Mouse (Mus musculus) liver, embryonic 16.5 days (tissue): Measurements from ENCODE around the gene Fkbpl. TPM values are rescaled to one million over a fixed set of nuclear protein-coding genes. Genes with fewer than 3 reads are reported as not detected.

ENCODE experiments used
- ATAC-seq: fragments of 200-750 bp; cut with Nextera tagmentation; 2 replicates; pipeline ENCODE4 v1.8.0; 2017; ENCODE audit warnings: low read depth, mild to moderate bottlenecking, moderate number of reproducible peaks, moderate library complexity
- H3K27ac ChIP-seq: fragments of 300-500 bp; sonication (generic); 2 replicates; pipeline ENCODE4 v1.5.1; 2014; ENCODE audit warnings: mild to moderate bottlenecking, low read length
- H3K27me3 ChIP-seq: fragments of 300-500 bp; sonication (generic); 2 replicates; pipeline ENCODE4 v1.6.1; 2014; ENCODE audit warnings: low read depth, low read length, mixed read lengths; ENCODE audit not compliant: control insufficient read depth, insufficient read depth
- H3K36me3 ChIP-seq: fragments of 300-500 bp; sonication (generic); 2 replicates; pipeline ENCODE4 v1.6.1; 2014; ENCODE audit warnings: mild to moderate bottlenecking; ENCODE audit not compliant: control insufficient read depth, insufficient read depth
- H3K4me1 ChIP-seq: fragments of 300-500 bp; sonication (generic); 2 replicates; pipeline ENCODE4 v1.6.1; 2014; ENCODE audit warnings: low read depth, low read length, mixed read lengths; ENCODE audit not compliant: control insufficient read depth
- H3K4me2 ChIP-seq: fragments of 300-500 bp; sonication (generic); 2 replicates; pipeline ENCODE4 v1.6.1; 2014; ENCODE audit warnings: low read depth, low read length, mixed read lengths
- H3K4me3 ChIP-seq: fragments of 300-500 bp; sonication (generic); 2 replicates; pipeline ENCODE4 v1.5.1; 2014; ENCODE audit warnings: low read depth, mild to moderate bottlenecking, low read length
- H3K9ac ChIP-seq: fragments of 300-500 bp; sonication (generic); 2 replicates; pipeline ENCODE4 v1.6.1; 2014; ENCODE audit warnings: low read depth, low read length
- H3K9me3 ChIP-seq: fragments of 300-500 bp; sonication (generic); replicated peaks from 2 replicates; pipeline ENCODE4 v1.6.1; 2016; ENCODE audit warnings: low read length; ENCODE audit not compliant: control insufficient read depth
- whole genome bisulfite sequencing: fragments of 180-500 bp; shearing (Covaris S2); extraction: QIAGEN DNeasy Blood & Tissue Kit; methylation state at CpG from one replicate; pipeline ENCODE4 v1.1.7; 2014; ENCODE audit not compliant: insufficient replicate concordance; 5-methylcytosine and 5-hydroxymethylcytosine counted together
- polyA plus RNA-seq: library from polyadenylated mRNA; unstranded; fragments of >200 nt; fragmentation: Nextera tagmentation; extraction: Ambion mirVana; gene quantifications from 2 replicates; pipeline ENCODE4 v1.2.1, GENCODE M21; 2015

Fkbpl gene
- polyA plus RNA-seq, 1 experiment from 2014 or later: 3.7 TPM

DNA sequence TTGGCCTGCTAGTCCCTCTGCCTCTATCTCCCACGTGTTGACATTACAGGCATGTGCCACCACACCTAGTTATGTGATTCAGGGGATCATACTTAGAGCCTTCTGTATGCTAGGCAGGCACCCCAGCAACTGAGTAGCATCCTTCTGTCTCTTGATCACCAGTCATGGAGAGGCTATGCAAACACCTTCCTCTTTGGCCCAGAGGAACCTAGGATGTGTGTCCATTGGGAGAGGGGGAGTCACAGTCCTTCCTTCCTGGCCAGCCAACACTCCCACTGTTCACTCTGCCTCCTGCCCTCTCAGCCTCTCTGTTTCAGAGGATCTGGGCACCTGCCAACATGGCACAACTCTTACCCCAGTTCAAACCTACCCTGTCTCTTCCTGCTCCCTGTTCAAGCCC lies 19.0 kb downstream of the Fkbpl start:
- whole genome bisulfite sequencing: 30% methylated on average over 1 of the region's 1 CpGs
- no peaks in the 10 kb centered on the region for H3K4me1 ChIP-seq
- H3K9me3 ChIP-seq: no peaks in the 10 kb centered on the region
- H3K9ac ChIP-seq: no peak overlapping the region
- peaks cover 23% of the 10 kb centered on the region for H3K27me3 ChIP-seq
- H3K36me3 ChIP-seq: no peaks in the 10 kb centered on the region
- H3K4me3 ChIP-seq: no peak overlapping the region
- no peak for ATAC-seq
- H3K4me2 ChIP-seq: no peak overlapping the region
- no peak overlapping the region for H3K27ac ChIP-seq

DNA sequence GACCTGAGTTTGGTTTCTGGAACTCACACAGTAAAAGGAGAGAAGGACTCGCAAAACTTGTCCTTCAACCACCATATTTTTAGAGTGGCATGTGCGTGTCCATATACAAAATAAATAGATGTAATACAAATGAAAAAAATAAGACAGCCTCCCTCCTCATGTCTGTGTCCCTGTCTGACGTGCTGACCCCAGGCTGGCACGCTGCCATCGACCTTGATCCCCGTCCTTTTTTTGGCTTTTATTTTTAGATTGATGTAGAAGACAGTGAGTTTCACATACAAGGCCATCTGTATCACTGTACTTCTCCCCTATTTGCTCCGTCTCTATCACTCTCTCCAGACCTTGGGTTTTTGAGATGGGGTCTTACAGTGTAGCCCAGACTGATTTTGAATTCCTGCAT lies 19.9 kb downstream of the Fkbpl start:
- no peak overlapping the region for H3K4me2 ChIP-seq
- H3K9me3 ChIP-seq: no peaks in the 10 kb centered on the region
- no peak overlapping the region for H3K27ac ChIP-seq
- ATAC-seq: no peak
- H3K4me3 ChIP-seq: no peak overlapping the region
- H3K27me3 ChIP-seq: peaks cover 19% of the 10 kb centered on the region
- no peaks in the 10 kb centered on the region for H3K36me3 ChIP-seq
- H3K4me1 ChIP-seq: no peaks in the 10 kb centered on the region
- no peak overlapping the region for H3K9ac ChIP-seq
- 57% methylated on average over 7 of the region's 7 CpGs for WGBS

DNA sequence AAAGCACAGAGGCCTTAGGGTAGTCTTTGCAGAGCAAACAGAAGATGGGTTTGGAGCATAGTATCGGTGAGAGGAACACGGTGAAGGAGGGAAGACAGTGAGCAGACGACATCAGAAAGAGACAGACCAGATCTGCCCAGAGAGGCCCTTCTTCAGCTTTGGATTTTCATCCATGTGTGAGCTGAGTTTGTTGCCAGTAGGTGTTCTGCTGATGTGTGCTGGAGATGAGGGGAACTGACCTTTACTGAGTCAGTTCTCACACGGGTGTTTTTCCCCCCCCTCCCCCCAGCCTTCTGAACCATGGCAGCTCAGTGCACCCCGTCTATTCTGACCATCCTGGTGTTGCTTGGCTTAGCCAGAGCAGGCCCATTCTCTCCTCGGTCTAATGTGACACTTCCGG lies 25.7 kb downstream of the Fkbpl start, which contains the start of gene Tnxb:
Gene Tnxb, plus strand, starts transcription at position 301 of the 400 bp plus-strand sequence.
- 44% methylated on average over 7 of the region's 7 CpGs for WGBS
- no peak for ATAC-seq
- H3K27me3 ChIP-seq: peaks cover 43% of the 10 kb centered on the region
- no peaks in the 10 kb centered on the region for H3K4me1 ChIP-seq
- no peaks in the 10 kb centered on the region for H3K36me3 ChIP-seq
- H3K9me3 ChIP-seq: no peaks in the 10 kb centered on the region
- no peak within 1 kb of the TSS for H3K27ac ChIP-seq
- H3K9ac ChIP-seq: no peak within 1 kb of the TSS
- H3K4me3 ChIP-seq: no peak within 1 kb of the TSS
- no peak within 1 kb of the TSS for H3K4me2 ChIP-seq

DNA sequence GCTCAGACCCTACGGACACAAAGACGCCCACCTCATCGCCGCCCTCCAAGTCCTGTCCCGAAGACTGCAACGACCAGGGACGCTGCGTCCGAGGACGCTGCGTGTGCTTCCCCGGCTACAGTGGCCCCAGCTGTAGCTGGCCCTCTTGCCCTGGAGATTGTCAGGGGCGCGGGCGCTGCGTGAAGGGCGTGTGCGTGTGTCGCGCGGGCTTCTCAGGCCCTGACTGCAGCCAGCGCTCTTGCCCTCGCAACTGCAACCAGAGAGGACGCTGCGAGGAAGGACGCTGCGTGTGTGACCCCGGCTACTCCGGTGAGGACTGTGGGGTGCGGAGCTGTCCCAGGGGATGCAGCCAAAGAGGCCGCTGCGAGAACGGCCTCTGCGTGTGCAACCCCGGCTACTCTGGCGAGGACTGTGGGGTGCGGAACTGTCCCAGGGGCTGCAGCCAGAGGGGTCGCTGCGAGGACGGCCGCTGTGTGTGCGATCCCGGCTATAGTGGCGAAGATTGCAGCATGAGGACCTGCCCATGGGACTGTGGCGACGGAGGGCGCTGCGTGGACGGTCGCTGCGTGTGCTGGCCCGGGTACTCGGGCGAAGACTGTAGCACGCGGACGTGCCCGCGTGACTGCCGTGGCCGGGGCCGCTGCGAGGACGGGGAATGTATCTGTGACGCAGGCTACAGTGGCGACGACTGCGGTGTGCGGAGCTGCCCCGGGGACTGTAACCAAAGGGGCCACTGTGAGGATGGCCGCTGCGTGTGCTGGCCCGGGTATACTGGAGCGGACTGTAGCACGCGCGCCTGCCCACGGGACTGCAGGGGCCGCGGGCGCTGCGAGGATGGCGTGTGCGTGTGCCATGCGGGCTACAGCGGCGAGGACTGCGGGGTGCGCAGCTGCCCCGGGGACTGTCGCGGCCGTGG lies 26.8 kb downstream of the Fkbpl start:
- peaks cover 43% of the 10 kb centered on the region for H3K27me3 ChIP-seq
- no peak overlapping the region for H3K27ac ChIP-seq
- H3K4me2 ChIP-seq: no peak overlapping the region
- ATAC-seq: no peak; the same call in 1 of the 2 replicates
- no peak overlapping the region for H3K4me3 ChIP-seq
- H3K36me3 ChIP-seq: no peaks in the 10 kb centered on the region
- H3K4me1 ChIP-seq: no peaks in the 10 kb centered on the region
- H3K9me3 ChIP-seq: no peaks in the 10 kb centered on the region
- WGBS: 13% methylated on average over 93 of the region's 93 CpGs
- no peak overlapping the region for H3K9ac ChIP-seq

DNA sequence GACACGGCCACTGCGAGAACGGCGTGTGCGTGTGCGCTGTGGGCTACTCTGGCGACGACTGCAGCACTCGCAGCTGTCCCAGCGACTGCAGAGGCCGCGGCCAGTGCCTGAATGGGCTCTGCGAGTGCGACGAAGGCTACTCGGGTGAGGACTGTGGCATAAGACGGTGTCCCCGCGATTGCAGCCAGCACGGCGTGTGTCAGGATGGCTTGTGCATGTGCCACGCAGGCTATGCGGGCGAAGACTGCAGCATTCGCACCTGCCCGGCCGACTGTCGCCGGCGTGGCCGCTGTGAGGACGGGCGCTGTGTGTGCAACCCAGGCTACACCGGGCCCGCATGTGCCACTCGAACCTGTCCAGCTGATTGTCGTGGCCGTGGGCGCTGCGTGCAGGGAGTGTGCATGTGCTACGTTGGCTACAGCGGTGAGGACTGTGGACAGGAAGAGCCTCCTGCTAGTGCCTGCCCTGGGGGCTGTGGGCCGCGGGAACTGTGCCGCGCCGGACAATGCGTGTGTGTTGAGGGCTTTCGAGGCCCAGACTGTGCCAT lies 27.8 kb downstream of the Fkbpl start:
- H3K4me3 ChIP-seq: no peak overlapping the region
- 32% methylated on average over 49 of the region's 49 CpGs for WGBS

DNA sequence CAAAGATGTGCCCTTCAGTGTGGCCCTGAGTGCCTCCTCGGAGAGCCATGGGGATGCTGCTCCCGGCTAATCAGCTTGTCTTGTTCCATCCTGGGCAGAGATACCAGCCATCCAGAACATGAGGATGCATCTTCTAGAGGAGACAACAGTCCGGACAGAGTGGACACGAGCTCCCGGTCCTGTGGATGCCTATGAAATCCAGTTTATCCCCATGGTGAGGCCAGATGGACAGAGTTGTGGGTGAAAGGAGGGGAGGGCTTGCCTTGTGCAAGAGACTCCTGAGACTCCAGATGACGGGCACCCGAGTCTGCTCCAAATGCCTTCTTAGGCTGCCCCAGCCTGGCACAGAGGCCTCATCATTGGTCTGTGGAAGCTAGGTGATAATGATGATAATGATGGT lies 28.6 kb downstream of the Fkbpl start:
- no peak overlapping the region for H3K9ac ChIP-seq
- H3K4me1 ChIP-seq: no peaks in the 10 kb centered on the region
- no peaks in the 10 kb centered on the region for H3K9me3 ChIP-seq
- H3K36me3 ChIP-seq: no peaks in the 10 kb centered on the region
- no peak for ATAC-seq
- H3K27ac ChIP-seq: no peak overlapping the region
- H3K27me3 ChIP-seq: peaks cover 48% of the 10 kb centered on the region
- H3K4me2 ChIP-seq: no peak overlapping the region
- WGBS: 68% methylated on average over 7 of the region's 7 CpGs
- H3K4me3 ChIP-seq: no peak overlapping the region

More for the DNA sequence above, 27.8 kb downstream of the Fkbpl start:
- ATAC-seq: no peak
- no peaks in the 10 kb centered on the region for H3K9me3 ChIP-seq
- H3K27ac ChIP-seq: no peak overlapping the region
- no peak overlapping the region for H3K9ac ChIP-seq
- H3K36me3 ChIP-seq: no peaks in the 10 kb centered on the region
- peaks cover 48% of the 10 kb centered on the region for H3K27me3 ChIP-seq
- H3K4me2 ChIP-seq: no peak overlapping the region
- H3K4me1 ChIP-seq: no peaks in the 10 kb centered on the region

DNA sequence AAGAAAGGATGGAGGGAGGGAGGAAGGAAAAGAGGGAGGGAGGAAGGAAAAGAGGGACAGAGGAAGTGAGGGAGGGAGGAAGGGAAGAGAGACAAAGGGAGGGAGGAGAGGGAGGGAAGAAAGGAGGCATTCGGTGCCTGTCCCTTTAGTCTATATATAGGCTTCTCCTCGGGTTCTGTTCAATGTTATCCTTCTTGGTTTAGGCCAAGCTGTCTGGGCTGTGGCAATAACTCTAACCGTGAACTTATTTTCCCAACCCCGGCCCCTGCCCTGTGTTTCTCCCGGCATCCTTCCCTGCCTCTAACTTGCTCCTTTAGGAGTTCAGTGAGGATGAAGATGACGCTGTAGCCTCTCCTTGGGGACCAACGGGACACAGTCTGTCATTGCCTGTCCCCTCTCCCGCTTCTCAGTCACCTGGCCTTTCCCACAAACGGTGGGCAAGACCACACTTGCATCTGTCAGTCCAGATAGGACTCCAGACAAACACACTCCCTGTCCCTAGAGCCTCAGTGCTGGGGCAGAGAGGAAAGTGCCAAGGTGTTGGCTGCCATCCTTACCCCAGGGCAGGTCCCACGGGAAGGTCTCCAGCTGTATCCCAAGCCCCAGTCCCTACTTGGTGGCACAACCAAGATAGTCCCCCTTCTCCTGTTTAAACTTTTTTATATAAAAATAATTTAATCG lies 30.1 kb downstream of the Fkbpl start:
- H3K36me3 ChIP-seq: no peaks in the 10 kb centered on the region
- no peak overlapping the region for H3K4me2 ChIP-seq
- ATAC-seq: no peak
- WGBS: 41% methylated on average over 11 of the region's 11 CpGs
- H3K9ac ChIP-seq: no peak overlapping the region
- no peaks in the 10 kb centered on the region for H3K9me3 ChIP-seq
- no peak overlapping the region for H3K27ac ChIP-seq
- H3K4me3 ChIP-seq: no peak overlapping the region
- peaks cover 57% of the 10 kb centered on the region for H3K27me3 ChIP-seq
- no peaks in the 10 kb centered on the region for H3K4me1 ChIP-seq

DNA sequence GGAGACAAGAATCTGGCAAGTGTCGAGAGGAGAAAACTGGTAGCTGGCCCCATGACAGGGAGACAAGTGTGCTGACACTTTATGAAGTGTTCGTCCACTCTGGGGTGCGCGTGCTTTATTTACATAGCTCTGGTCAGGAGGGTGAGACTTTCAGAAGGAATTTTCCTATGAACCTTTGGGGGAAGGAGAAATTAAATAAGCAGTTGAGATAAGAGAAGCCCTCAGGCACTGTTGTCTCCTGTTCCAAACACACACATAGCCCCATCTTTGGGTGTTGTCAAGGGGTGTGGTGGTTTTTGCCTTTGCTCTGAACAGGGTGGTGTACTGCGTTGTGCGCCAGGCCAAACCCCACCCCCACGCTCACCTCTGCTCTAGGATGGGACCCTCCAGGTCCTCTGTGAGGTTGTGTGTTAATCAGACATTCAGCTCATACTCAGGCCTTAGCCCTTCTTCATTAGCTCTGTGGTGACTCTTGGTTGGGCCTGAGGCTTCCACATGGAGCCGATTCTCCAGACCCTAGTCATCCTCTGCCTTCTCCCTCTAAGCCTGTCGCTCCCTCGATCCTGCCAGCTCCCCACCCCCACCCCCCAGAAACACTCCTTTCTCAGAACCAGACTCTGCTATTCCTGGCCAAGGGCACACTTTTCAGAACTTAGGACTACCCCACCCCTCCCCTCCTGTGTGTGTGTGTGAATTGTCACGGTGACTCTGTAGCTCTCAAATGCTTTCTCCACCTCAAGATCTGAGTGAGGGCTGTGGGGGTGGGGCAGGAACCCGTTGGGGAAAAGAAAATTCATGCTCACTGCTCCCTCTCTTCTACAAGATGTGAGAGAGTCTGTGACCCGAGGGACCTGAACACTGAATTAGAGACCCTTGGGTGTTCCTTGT lies 30.9 kb downstream of the Fkbpl start:
- no peak overlapping the region for H3K4me3 ChIP-seq
- ATAC-seq: no peak
- no peaks in the 10 kb centered on the region for H3K36me3 ChIP-seq
- H3K4me1 ChIP-seq: no peaks in the 10 kb centered on the region
- H3K27ac ChIP-seq: no peak overlapping the region
- H3K9me3 ChIP-seq: no peaks in the 10 kb centered on the region
- H3K27me3 ChIP-seq: peaks cover 57% of the 10 kb centered on the region
- 49% methylated on average over 13 of the region's 13 CpGs for WGBS
- no peak overlapping the region for H3K9ac ChIP-seq
- H3K4me2 ChIP-seq: no peak overlapping the region
